Mouse (Mus musculus) thymus, postnatal 10 days (tissue): ENCODE measurements around the gene Ttll11.
A peak's percentile ranks its signal among the peaks of the same experiment; 100 is the strongest.

Experiments used
- DNase-seq, 2 experiments: peaks; one replicate each; pipeline ENCODE4 v3.0.0; 2021; ENCODE audit warnings: low spot score in 2 of 2

The Ttll11 gene

DNA sequence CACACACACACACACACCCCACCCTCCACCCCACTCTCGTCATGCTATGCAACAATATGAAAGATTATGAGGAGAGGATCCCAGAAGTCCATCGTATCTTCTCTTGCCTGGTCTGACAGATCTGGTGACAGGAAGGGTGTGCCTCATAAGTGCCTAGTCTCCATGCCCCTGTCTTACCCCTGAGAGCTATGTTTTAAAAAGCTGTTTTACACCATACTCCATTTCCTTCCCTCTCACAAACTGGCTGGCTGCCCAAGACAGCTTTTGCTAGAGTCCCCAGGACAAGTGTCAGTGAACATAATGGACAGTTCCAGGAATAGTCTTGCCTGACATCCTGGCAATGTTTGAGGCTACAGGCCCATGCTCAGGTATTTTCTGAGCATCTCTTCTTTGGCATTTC lies 78.9 kb downstream of the Ttll11 start:
- no peak for DNase-seq

DNA sequence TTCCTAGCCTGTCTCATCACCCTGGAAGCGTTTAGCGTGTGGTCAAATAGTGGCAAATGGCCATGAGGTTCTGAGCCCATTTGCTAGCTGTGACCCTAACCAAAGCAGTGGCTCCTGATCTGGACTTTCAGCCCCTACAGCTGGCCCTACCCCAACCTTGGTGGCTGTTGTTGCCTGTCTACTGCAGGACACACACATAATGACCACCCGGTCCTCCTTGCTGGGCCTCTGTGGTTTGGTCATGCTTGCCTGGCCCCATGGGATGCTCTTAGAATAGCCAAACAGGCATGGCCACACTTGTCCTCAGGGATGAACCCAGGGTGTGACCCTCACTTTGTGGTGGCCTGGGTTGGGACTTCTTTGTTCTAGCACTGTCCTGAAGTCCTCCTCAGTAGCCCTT lies 80.0 kb downstream of the Ttll11 start:
- no peak for DNase-seq

DNA sequence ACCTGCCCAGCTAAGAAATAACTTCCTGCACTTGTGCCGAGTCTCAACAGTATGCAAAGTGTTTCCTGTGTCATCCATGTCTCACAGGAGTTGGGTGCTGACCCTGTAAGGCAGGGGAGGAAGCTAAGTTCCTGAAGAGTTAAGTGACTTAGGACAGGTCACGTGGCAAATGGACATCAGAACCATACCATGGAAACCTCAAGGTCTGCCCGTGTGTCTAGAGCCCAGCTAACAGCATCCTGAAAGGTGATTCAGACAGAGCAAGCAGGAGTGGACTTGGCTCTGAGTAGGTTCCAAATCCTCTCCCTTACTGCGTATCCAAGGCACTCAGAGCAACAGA lies 80.6 kb downstream of the Ttll11 start:
- DNase-seq = no peak

DNA sequence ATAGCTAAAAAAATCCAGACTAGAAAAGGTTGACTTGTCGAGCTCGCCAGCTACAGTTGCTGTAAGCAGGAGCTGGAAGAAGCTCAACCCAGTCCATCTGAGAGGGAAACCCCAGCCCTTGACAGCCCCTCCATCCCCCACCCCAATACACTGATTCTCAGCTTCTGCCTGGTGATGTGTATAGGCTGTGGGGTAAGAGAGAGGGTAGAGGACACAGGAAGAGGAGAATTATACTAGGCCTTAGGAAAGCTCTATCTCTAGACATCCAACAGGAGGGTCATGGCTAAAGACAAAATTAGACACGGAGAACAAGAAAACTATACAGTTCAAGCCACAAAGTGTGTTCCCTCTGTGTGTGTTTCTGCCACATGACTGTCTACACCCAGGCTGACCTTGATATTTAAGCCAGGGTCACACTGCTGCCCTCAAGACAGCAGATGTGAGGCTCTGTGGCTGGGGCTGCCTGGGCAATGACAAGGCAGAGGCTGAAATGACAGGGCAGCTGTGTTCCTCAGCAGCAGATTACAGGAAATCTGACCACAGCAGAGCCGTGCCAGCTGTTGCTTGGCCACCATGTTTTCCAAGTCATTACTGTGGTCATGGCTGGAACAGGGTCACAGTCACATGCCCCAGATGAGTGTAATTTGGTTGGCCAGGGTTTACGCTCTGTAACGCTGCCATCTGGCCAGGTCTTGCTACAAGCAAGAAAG lies 81.1 kb downstream of the Ttll11 start:
- DNase-seq = no peak

DNA sequence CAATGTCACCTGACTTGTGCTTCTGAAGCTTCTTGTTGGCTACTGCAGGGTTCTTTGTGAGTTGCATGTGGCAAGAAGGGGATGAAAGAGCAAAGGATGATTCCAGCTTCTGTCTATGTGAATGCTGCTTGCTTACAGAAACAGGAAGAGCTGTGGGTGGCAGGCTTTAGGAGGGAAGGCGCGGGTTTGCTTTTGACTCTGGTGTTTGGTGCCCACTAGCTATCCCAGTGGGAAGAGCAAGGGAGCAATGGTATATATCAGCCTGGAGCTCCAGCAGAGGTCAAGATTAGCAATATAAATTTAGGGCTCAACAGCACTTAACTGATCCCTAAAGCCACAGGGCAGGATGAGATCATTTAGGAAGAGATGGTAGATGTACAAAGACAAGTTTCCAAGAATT lies 82.6 kb downstream of the Ttll11 start:
- no peak for DNase-seq

DNA sequence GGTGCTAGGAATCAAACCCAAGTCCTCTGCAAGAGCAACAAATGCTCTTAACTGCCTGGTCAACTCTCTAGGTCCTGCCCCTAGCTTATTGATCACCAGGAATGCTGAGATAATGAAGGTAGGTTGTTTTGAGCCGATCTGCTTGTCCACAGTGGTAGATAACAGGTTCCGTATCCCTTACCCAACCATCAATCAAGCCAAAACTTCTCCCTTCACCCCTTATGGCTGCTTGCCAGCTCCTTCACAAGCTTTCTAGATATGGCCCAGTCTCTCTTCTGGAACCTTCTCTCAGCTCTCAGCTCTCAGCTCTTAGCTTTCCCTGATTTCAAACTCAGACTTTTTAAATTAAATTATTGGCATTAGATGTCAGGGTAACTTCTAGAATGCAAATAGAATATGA lies 85.2 kb downstream of the Ttll11 start:
- DNase-seq = no peak

DNA sequence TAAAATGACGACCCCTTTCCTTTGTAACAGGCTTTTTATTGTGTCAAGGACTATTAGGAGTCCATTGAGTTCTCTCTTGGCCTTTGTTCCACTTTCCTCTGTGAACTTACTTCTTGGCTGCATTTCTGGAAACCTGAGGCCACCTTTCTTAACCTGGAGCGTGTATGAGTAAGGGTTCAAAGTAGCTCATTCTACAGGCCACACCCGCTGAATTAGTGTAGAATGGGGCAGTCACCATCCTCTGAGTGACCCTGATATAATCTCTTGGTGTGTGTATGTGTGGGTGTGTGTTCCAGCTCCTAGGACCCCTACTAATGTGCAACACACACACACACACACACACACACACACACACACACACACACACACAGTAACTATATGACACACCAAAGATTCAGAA lies 89.1 kb downstream of the Ttll11 start:
- DNase-seq = no peak

DNA sequence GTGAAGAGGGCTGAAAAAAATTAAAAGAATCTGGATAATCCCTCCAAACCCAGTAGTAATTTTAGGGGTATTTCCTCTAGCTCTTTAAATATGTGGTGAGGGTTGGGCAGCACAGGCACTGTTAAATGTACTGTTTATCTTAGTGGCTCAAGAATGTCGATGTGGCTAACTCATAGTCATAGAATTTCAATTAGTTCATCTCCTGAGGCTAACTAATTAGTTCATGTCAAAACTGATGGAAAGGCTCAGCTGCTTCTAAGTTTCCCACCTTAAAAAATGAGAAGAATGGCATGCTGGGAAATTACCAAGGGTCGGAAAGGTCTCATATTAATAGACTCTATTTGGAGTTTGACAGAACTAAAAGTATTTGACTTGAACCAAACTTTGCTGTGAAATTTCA lies 89.9 kb downstream of the Ttll11 start:
- no peak for DNase-seq

DNA sequence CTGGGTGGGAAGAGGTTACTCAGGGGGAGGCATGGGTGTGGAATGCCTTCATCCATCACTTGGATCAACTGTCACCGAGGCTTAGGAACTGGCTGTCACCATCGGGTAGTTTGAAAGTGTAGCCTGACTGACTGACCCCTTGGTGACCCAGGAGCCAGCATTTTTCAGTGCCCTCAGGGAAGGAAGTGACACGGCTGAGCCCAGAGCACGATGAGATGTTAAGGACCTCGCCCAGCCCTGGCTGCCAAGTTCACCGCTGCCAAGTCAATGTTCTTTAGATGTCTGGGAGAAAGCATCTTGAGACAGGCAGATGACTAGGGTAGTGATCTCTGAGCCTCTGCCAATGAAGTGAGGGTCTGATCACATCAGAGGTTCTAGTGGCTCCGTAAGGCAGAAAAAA lies 95.4 kb downstream of the Ttll11 start:
- DNase-seq = no peak

DNA sequence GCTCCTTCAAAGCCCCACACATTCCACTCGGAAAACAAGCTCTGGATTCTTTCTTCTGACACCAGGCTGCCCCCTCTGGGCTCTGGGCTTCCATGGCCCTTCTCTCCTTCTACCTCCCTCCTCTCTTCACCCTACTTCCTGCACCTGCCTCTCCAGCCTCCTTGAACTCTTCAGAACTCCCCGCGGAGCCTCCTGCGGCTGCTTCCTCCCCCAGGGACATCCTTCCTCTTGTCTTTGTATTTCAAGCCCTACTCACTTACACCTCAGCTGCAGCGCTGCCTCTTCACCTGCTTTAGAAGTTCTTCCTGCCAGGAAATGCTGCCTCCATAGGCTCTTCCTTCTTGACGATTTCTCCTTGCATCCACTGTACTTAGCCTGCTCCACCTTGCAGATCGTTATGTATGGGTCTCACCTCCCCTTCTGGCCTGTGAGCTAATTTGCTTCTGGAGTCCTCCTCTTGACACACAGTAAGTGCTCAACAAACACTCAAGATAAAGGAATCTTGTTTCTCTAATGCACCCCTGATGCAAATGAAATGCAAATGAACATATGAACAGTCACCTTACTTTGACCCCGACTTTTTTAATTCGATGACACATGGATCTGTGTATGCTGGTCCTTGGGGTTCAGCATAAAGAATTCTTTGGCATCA lies 97.3 kb downstream of the Ttll11 start:
- DNase-seq = peak; percentile 34 to 36

DNA sequence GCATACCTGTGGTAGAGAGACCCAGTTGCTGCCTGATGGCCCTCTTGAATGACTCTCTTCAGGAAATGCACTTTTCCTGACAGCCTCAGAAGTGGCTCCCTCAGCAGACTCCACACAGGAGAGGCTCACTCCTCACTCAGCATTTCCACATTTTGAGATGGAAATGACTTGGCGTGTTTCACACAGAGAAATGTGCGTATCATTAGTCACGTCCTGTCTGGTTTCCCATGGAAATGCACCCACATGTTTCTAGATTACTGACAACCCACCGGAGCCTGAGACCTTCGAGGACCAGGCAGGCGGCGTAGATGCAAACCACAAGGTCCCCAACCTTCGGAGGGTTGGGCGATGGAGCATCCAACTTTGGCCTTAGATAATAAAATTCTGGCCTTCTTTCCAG lies 97.8 kb downstream of the Ttll11 start:
- DNase-seq = no peak

DNA sequence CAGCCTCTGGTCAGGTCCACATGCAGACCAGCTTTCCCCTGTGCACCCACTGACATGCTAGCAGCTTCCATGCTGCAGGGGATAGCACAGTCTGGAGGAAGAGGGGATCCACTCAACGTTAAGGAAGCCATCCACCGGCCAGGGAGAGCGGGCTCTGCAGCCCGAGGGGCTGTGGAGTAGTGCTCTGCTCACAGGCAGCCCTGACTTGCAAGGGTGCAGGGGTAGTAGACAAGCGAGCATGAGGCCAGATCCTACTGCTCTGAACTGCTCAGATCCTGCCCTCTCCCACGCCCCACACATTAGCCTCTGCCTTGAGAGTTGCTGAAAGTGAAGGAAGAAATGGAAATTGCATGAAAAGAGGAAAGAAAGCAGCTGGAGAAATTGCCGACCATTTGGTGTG lies 99.4 kb downstream of the Ttll11 start:
- no peak for DNase-seq

DNA sequence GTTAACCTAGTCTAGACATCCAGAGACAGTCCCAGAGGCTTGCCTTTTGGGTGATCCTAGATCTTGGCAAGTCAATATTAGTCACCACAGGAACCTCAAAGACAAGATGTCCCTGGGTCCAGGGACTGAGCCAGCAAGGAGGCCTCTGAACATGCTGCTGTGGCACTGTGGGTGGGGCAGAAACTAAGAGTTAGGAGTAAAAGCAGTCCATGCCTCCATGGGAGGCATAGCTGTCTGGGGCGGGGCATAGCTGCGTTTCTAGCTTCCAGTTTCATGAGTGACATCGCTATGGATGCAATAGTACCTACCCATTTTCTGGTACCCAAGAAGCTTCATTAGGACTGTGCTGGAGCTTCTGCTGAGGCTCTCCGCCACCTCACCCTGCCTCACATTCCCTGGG lies 99.8 kb downstream of the Ttll11 start:
- DNase-seq = no peak

DNA sequence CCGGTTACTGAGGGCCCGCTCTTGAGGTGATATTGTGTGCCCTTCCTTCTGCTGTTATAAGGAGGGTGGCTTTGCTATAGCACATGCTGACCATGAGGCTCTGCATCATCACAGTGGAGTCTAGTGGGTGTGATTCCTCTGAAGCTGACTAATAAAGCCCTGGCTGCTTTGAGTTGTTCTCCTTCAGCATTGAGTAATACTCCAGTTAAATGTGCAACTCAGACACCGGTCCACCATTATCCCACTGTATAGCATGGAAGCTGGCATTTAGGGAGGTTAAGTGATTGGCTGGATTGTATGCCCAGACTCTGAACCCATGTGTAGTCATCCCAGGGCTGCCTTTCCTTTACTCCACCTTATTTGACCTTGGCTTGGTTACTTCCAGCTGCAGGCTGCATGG lies 101.2 kb downstream of the Ttll11 start:
- no peak for DNase-seq

DNA sequence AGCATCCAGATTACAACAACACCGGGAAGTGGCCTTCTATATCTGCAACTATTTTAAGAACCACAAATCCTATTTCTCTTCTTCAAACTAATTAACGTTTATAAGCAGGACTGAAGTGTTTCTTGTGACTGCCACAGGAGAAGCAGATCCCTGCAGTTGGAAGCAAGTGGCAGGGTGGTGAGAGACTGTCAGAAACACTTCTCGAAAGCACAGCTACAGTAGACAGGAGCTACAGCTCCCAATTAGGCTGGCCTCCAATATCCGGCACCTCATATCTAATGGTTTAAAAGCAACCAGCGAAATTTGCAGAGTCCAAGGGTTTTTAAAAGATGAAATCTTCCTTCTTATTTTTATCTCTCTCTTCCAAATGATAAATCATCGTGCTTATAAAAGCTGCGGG lies 104.1 kb downstream of the Ttll11 start:
- no peak for DNase-seq

DNA sequence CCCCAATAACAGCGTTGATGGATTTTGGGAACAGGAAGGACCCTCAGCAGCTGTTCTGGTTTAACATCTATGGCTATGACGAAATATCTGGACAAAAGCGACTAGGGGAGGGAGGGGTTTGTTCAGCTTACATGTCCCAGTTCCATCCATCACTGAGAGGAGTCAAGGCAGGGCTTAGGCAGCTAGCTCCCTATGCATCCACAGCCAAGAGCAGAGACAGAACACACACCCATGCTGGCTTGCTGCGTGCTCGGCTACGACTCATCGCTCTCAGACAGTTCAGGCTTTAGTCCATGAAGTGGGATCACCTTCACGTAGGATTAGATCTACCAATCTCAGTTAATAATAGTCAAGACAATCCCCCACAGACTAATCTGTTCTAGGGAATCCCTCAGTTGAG lies 105.3 kb downstream of the Ttll11 start:
- no peak for DNase-seq

DNA sequence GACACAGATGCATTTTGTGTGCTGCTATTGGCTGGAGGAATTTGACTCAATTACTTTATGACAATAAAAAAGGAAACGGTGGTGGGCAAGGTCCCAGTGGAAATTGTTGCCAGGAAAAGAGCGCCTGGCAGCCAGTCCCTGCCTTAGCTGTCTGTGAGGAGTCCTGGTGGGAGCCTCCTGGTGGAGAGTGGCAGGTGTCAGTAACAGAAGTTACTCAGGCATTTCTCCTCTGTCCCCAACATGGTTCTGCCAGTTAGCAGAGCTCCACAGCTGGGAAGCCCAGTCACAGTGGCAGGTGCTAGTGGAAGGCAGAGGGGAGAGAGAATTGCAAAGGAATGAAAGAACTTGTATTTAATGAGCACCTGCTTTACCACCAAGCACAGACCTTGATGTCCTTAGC lies 110.5 kb downstream of the Ttll11 start:
- no peak for DNase-seq

DNA sequence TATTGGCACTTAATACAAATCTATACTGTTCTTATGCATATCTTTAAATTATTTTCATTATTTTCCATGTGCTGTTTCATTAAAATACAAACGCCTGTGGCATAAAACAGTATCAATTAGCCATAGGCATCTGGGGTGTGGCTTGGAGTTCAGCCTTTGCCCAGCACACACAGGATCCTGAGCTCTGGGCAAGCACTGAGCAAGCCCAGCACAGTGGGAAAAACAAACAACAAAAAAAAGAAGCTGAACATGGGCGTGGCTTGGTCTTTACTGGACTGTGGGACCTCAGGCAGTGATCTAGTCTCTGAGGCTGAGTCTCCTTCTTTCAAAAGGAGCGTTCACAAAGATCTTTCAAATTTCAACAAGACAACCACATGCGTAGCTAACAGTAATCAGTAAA lies 116.4 kb downstream of the Ttll11 start:
- no peak for DNase-seq

DNA sequence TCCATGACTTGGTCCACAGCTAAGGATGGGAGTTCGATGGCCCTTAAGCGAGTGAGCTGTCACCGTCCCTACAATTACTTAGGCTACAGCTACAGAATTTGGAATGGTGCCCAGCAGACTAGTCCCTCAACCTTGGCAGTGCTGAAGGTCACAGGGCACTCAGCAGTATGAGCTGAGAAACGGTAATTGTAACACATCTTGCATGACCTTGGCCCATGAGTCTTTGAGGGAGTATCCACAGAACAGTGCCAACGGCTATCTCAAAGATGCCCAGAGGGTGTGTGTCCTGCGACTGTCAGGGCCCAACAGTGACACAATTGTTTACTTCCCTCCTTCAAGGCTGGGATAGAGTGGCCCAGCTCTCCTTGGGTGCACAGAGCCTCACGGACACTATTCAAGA lies 118.5 kb downstream of the Ttll11 start:
- DNase-seq = no peak

DNA sequence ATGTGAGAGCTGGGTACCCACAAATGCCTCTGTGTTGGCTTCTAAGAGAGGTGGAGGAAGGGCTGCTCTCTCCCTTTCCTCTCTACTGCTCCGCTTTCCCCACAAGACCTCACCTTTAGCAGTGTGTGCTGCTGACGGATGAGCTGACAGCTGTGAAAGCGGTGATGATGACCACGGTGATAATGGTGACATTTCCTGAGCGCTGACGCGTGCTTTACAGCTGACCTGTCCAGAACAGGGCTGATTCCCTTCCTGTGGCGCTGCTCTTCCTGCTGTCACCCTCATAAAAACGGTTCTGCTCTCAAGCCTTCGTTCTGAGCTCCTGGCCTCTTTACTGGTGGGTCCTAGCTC lies 119.3 kb downstream of the Ttll11 start:
- DNase-seq = no peak

DNA sequence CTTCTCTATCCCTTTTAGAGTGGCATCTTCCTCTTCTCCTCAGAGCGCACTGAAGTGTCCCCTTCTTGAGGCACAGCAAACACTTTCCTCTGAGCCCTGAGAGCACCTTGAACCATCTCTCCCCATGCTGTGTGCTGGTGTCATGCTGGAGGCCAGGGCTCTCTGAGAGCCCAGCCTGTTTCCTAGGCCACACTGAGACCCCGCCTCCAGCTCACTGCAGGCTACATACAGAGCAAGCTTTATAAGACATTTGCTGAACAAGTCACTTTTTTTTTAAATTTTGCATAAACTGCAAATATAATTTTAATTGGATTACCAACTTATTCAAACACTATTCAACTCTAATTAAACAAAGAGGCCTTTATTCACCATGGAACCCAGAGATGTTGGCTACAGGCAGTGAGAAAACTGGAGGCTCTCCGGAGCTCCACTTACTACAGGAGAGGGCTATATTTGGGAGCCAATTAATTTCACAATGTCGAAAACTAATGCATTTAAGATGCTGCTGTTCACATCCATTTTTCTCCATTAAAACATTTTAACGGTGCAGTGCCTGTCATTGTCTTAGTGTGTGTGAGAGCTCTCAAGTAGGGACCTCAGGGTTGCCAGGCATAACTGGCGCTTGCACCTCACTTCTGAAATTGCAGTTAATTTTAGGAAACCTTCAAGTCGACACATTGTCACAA lies 119.9 kb downstream of the Ttll11 start:
- no peak for DNase-seq

DNA sequence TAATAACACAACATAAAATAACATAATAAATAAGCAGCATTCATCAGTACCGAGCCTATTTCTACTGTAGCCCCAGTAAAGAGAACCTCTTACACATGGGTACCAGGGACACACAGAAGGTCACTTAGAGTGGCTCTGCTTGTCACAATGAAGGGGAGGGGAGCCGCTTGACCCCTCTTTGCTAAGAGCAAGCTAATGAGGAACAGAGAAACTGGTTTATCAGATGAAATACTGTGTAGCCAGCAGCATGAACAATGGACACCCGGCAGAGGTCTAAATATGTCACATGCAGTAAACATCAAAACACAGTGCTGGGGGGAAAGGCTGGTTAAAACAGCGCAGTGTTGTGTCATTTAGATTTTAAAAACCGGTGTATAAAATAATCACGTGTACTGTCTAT lies 121.4 kb downstream of the Ttll11 start:
- no peak for DNase-seq

DNA sequence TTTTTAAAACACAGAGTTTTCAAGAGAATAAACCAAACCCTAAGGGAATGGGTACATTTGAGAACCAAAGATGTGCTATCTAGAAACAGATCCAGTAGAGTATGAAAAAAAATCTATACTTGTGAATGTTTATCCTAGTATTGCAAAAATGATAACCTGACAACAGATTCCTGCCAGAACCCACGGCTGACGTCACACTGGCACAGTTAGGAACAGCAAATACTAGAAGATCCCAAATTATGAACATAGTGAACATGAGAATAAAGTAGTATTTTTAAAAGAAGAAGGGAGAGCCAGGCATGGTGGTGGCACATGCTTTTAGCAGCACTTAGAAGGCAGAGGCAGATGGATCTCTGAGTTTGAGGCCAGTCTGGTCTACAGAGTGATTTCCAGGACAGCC lies 122.8 kb downstream of the Ttll11 start:
- DNase-seq = no peak

DNA sequence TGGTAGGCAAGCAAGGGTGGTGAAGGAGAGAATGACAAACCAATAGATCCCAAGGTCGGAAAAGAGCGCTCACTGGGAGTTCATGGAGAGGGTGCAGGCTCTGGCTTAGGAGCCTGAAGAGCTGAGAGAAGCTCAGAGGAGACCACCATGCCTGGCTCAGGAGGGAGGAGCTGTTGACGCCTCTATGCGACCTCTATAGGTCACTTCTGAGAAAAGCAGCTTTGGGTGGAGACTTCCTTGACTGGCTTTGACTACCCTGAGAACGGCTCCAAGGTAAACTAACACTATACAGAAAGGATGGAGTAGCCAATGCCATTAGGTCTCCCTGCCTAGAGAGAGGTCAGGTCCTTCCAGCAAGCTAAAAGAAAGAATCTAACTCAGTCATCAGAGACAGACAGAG lies 124.8 kb downstream of the Ttll11 start:
- DNase-seq = peak in 1 of 2 experiments; percentile 58
